Mouse (Mus musculus): ENCODE results near the gene Mrps15. TPM values are rescaled to one million over a fixed set of nuclear protein-coding genes. Genes with fewer than 3 reads are reported as not detected.
A peak's percentile ranks its signal among the peaks of the same experiment; 100 is the strongest.

Mrps15 gene
- 10 to 100 TPM; 46.6 to 47.9 TPM for total RNA-seq (2021)
- long read RNA-seq, experiment 1, transcript Mrps15-201 (8 exons, 937 nt): major isoform, 18 of 23 reads
- long read RNA-seq, experiment 1, partial matches to known transcripts: 1 of 23 reads
- long read RNA-seq, experiment 1, other reads (novel, unspliced or antisense): 4 of 23 reads
- long read RNA-seq, experiment 2, transcript Mrps15-201 (8 exons, 937 nt): major isoform, 36 of 46 reads
- long read RNA-seq, experiment 2, partial matches to known transcripts: 0 of 46 reads
- long read RNA-seq, experiment 2, other reads (novel, unspliced or antisense): 10 of 46 reads

GRCm38 (mm10) chr4:126046851-126047585, at the start of gene Mrps15:
TSS of gene Mrps15 (plus strand) at chr4:126046925.
- DNase-seq (ENCODE audit: low spot score in 2 of 2): peak; percentile 80 to 84

DNA sequence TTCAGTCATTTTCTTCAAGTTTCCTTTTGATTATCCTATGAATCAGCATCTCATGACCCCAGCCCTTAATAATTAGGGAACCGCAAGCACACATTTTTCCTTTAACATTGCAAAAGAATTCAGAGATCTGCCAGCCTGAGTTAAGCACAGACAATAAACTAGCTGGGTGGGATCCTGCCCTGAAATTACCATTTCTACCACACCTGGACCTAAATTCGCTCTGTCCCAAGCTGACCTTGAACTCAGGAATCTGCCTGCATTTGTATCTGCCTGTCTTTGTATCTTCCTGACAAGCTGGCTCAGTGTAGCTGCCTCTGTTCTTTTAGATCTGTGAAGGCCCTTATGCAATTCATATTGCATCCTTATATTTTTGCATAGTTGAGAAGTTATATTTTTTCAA, 48.9 kb upstream of the Mrps15 start:
- no peak for DNase-seq (ENCODE audit: low spot score in 2 of 2)

DNA sequence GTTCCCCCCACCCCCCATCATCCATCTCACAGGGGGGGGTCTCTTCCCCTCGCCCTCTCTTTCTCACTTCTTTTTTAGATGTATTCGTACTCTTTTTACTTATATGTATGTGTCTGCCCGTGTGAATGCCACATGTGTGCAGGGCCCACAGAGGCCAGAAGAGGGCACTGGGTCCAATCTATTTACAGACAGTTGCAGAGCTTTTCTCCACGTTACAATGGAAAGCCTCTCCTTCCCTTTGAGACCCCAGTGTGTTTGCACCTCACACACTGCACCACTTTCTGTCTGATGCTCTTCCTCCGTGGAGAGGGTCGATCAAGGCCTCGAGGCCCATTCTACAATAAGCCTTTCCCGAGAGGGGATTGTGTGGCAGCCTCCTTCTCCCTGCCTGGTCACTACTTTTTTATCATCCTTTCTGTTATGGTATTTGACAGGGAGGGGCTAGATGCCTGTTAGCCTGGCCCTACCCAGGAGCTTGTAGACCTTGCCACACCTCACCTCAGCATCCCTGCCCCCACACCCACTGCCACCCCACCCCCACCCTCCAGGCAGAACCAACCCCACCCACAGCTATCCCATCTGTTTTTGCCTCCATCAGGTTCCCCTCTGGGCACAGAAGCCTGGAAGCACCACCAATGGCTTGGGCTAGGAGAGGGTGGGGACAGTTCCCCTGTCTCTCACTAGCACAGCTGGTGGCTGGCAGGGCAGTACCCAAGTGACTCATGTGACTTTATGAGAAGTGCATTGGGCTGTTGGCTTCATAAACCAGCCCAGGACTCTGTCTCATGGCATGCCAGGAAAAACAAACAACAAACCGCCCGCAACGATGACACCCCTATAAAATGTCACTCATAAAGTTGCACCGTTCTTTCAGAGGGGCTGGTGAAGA, 45.2 kb upstream of the Mrps15 start:
- DNase-seq (ENCODE audit: low spot score in 2 of 2): no peak

GRCm38 (mm10) chr4:126017676-126018332, 28.9 kb upstream of the Mrps15 start:
- no peak for DNase-seq (ENCODE audit: low spot score in 2 of 2)

DNA sequence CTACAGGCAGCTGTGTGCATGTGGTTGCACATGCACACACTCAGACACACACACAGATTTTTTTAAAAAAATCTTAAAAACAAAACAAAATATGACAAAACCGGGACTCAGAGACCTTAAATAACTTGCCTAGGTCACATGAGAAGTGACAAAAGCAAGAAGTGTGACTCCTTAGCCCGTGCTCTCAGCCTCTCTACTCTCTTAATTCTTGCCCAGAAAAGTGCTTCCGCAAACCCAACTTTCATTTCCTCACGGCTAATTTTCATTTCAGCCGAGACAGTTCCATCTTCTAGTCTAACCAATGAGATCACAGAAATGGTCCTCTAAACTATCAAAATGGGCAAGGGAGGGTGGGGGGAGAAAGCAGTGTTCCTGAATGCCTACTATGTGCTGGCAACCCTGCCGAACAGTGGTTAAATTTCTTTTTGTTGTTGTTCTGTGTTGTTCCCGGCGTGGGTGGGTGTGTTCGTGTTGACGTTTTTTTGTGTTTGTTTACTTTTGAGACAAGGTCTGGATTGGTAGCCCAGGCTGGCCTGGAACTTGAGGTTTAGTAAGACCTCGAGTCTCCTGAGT, 27.7 kb upstream of the Mrps15 start:
- no peak for DNase-seq (ENCODE audit: low spot score in 2 of 2)

GRCm38 (mm10) chr4:126024303-126024900, 22.3 kb upstream of the Mrps15 start, which contains the start of gene Csf3r:
TSS of gene Csf3r (plus strand) at chr4:126024550.
- no peak for DNase-seq (ENCODE audit: low spot score in 2 of 2)

DNA sequence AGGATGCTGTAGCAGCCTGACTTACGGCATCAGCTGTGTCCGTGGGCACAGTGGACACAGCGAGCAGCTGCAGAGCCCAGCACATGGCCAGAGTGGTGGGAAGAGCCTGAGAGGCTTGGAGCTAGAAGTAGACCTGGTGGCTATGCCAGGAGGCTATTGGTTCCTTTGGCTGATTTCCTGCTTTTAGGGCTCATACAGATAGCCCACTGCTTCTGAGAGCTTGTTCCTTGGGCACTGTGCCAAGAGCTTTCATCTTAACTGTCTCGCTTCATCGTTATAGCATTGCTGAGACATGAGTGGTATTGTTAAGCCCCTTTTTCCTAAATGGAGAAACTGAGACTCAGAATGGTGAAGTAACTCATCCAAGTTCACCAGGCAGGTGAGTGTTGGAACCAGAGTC, 20.9 kb upstream of the Mrps15 start:
- DNase-seq (ENCODE audit: low spot score in 2 of 2): no peak

DNA sequence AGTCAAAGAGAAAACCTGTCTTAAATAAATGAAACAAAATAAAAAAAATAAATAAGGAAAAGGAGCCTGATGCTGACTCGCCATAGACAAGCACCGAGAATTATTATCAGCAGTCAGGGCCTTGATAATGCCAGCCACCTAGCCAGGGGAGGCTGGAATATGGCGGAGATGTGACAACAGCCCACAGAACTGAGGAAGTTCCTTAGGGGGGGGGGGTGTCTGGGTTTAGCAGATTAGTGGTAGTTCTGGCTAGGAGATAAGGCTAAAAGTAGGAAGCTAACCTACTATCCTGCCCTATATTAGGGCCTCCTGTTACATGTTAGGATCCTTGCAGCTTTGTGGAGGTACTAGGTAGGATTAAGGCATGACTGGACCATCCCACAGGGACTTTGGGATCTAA, 18.7 kb upstream of the Mrps15 start:
- DNase-seq (ENCODE audit: low spot score in 2 of 2): no peak

DNA sequence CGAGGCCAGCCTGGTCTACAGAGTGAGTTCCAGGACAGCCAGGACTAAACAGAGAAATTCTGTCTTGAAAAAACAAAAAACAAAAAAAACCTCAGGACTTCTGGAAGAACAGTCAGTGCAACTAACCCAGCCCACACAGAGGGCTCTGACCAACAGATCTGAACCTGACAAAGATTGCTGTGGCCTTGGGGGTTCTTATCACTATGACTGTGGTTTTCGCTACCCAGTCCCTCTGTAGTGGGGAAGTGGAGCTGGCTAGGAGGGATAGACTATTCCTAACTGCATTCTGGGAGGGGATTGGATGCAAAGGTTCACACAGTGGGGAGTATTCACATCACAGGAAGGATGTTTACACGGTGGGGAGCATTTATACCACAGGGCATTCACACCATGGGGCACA, 17.7 kb upstream of the Mrps15 start:
- no peak for DNase-seq (ENCODE audit: low spot score in 2 of 2)

DNA sequence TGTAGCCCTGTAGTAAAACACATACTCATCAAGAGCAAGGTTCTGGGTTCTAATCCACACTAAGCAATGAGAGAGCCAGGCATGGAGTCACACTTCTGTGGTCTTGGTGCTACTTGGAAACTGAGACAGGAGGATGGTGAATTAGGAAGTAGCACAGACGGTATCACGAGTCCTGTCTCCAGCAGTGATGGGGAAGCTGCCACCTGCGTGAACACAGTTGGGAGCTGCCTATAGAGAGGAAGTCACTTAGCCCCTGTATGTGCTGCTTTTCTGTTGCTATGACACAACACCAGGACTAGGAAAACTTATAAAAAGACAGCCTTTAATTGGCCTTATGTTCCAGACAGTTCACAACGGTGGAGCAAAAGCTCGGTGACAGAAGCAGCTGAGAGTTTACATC, 16.0 kb upstream of the Mrps15 start:
- DNase-seq (ENCODE audit: low spot score in 2 of 2): no peak

- no peak for DNase-seq (ENCODE audit: low spot score in 2 of 2)
These were observed 11.3 kb upstream of the Mrps15 start for GRCm38 (mm10) chr4:126035413-126035812.

- DNase-seq (ENCODE audit: low spot score in 2 of 2): peak; percentile 64 to 76
These were observed 4.9 kb downstream of the Mrps15 start for GRCm38 (mm10) chr4:126051617-126052016.

- no peak for DNase-seq (ENCODE audit: low spot score in 2 of 2)
These were observed 10.7 kb downstream of the Mrps15 start for GRCm38 (mm10) chr4:126057207-126058133.

- DNase-seq (ENCODE audit: low spot score in 2 of 2): peak; percentile 92 to 95
These were observed 11.6 kb downstream of the Mrps15 start, which contains the start of gene Oscp1 for GRCm38 (mm10) chr4:126058134-126058996. TSS of gene Oscp1 (plus strand) at chr4:126058565.

DNA sequence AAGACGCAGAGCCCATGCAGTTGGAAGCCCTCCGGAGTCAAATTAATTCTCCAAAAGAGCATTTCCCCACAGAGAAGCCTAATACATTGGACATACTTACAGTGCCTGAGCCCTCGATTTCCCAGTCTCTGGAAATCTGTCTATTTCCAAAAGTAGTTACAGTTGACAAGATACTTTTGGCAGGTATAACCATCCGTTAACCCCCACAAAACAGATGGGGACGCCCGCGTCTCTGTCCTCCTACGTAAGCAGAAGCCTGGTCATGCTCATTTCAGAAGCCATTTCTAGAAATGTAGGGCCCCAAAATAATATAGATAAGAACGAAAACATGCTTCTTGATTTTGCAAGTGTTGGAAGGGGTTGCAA, 12.3 kb downstream of the Mrps15 start:
- peak in 1 of 2 experiments; percentile 77 for DNase-seq (ENCODE audit: low spot score in 2 of 2)

- peak in 1 of 2 experiments; percentile 51 for DNase-seq (ENCODE audit: low spot score in 2 of 2)
These were observed 16.1 kb downstream of the Mrps15 start for GRCm38 (mm10) chr4:126062856-126063255.

DNA sequence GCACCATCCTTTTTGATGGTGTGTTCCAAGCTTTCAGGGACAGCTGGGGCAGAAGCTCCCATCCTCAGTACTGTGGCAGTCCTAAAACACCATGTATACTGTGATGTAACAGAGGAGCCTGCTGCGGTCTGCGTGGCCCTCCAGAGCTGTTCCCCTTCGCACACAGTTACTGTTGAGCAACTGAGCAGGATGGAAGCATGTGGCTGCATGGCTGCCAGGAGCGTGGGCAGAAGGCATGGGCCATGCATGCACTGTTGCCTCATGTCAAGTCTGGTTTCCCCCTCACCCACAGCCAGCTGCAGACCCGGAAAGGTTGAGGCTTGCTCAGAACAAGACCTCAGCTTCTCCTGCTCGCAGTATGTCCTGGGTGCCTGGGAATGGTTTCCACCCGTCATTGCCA, 18.5 kb downstream of the Mrps15 start:
- DNase-seq (ENCODE audit: low spot score in 2 of 2): peak in 1 of 2 experiments; percentile 49

GRCm38 (mm10) chr4:126067401-126068077, 20.8 kb downstream of the Mrps15 start:
- no peak for DNase-seq (ENCODE audit: low spot score in 2 of 2)
